Mouse (Mus musculus): Measurements from ENCODE around the gene Eif5a. TPM values are rescaled to one million over a fixed set of nuclear protein-coding genes. Genes with fewer than 3 reads are reported as not detected.

Eif5a gene
- polyA plus RNA-seq, 1 experiment from 2014 or later, result 1,181 TPM

DNA sequence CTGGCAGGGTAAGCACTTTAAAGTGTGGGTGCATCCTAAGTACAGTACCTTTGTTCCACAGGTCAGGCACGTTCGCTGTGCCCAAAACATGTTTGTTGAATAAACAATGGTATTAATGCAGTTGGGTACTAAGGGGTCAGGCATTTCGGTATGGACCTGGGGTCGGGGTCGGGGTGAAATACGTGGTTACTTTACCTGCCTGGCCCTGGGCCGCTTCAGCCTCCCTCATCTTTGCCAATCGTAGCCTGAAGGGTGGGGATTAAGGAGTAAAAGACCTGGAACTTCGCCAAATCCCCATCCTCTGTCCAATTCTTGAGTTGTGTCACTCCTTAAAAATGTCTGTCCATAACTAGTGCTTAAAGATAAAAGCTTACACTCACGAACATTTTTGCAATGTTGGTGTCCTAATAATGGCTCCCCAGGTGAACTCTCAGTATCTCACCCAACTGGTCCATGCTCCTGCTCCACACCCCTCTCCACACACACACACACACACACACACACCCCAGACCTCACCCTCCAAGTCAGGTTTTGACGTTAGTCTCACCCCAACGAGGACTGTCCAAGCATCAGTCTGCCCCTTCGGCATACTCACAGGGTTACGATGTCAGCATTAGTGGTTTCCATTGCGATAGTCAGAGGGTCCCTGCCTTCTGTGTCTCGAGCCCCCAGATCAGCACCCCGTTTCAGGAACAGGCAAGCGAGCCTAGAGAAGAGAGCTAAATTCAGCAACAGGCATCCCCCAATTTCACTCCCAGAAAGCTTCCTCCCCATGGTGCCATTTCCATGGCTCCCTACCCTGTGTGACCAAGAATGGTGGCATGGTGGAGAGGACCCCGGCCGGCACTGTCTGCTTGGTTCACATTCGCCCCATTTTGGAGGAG lies 39.7 kb downstream of the Eif5a start:
- H3K4me2 ChIP-seq (ENCODE audit: low read length), result peak overlapping the region; percentile 72
- peaks cover 16% of the 10 kb centered on the region for H3K4me1 ChIP-seq (replicated peaks; ENCODE audit: control insufficient read depth, insufficient read depth, low read length)
- no peaks in the 10 kb centered on the region for H3K9me3 ChIP-seq (ENCODE audit: control insufficient read depth, low read length)
- ATAC-seq, result no peak
- peaks cover 5% of the 10 kb centered on the region; the same call in 1 of the 2 replicates for H3K27me3 ChIP-seq (replicated peaks; ENCODE audit: control insufficient read depth, insufficient read depth, low read length)
- WGBS, result 56% methylated on average over 21 of the region's 21 CpGs
- H3K4me3 ChIP-seq (replicated peaks; ENCODE audit: low read length), result peak overlapping the region; percentile 44; the same call in 1 of the 2 replicates
- no peaks in the 10 kb centered on the region for H3K36me3 ChIP-seq (ENCODE audit: control insufficient read depth, insufficient read depth)
- no peak overlapping the region for H3K27ac ChIP-seq (ENCODE audit: low read length)
- no peak overlapping the region for H3K9ac ChIP-seq (replicated peaks; ENCODE audit: low read depth, low read length)

DNA sequence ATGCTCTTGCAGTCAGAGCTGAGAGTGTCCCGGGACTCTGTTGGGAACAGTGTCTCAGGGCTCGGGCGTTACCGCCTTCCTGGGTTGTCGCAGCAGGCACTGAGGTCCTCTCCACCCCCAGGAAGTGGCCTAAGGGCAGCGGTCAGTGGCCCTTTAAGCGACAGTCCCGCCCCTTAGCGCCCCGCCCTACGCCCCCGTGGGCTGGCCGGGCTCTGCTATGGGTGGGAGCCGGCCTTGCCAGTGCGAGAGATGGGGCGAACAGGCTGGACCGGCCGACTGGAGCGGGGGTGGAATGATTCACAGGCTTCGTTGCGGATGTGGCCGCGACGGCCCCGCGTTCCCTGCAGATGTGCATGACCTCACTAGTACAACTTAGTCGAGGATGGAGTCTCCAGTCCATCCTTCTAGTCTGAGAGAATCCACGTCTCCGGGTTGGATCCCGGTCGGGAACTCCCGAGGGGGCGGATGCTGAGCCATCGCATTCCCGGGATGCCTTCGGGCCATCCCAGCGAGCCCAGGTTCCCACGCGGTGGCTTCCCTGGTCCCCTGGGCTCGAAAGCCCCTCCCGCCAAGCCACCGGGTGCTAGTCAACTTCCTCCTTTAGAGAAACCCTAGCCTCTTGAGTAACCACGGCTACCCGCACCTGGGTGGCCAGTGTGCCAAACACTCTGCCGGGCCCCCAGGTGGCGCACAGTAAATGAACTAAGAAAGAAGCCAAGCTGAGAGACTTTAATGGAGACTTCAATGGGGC lies 40.7 kb downstream of the Eif5a start, which contains the start of gene Kctd11:
Gene Kctd11, minus strand, starts transcription at position 554 of the 751 bp plus-strand sequence.
- peaks cover 16% of the 10 kb centered on the region for H3K4me1 ChIP-seq (replicated peaks; ENCODE audit: control insufficient read depth, insufficient read depth, low read length)
- ATAC-seq, result peak; percentile 78
- peaks cover 5% of the 10 kb centered on the region; the same call in 1 of the 2 replicates for H3K27me3 ChIP-seq (replicated peaks; ENCODE audit: control insufficient read depth, insufficient read depth, low read length)
- H3K4me3 ChIP-seq (replicated peaks; ENCODE audit: low read length), result peak within 1 kb of the TSS; percentile 44
- peak within 1 kb of the TSS; percentile 59 for H3K9ac ChIP-seq (replicated peaks; ENCODE audit: low read depth, low read length)
- under 1% methylated on average over 46 of the region's 46 CpGs for WGBS
- no peaks in the 10 kb centered on the region for H3K36me3 ChIP-seq (ENCODE audit: control insufficient read depth, insufficient read depth)
- H3K9me3 ChIP-seq (ENCODE audit: control insufficient read depth, low read length), result no peaks in the 10 kb centered on the region
- H3K4me2 ChIP-seq (ENCODE audit: low read length), result peak within 1 kb of the TSS; percentile 72
- 0 out of 2 replicates have a peak within 1 kb of the TSS, but pooled peaks have one; percentile 16 for H3K27ac ChIP-seq (ENCODE audit: low read length)

DNA sequence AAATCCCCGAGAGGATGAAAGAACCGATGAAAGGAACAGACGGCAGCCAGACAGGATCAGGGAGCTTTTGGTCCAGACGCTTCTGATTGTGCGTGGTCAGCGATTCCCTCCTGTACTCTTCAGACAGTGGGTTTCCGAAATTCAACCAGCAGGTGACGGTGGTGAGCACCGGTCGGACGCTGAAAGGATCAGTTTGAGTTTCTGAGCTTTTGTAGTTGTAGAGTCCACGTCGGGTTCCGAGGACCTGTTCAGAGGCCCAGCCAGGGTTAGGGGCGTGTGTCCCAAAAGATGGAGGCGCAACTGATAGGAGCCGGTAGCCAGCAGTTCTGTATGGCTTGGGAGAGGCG lies 41.3 kb downstream of the Eif5a start:
- Histone ChIP-seq H3K27me3 (replicated peaks; ENCODE audit: control insufficient read depth, insufficient read depth, low read length) (peaks cover 5% of the 10 kb centered on the region; the same call in 1 of the 2 replicates), H3K4me1 (replicated peaks; ENCODE audit: control insufficient read depth, insufficient read depth, low read length) (peaks cover 16% of the 10 kb centered on the region), H3K27ac (ENCODE audit: low read length) (no peak overlapping the region), H3K4me2 (ENCODE audit: low read length) (peak overlapping the region; percentile 72), H3K9ac (replicated peaks; ENCODE audit: low read depth, low read length) (peak overlapping the region; percentile 59), H3K9me3 (ENCODE audit: control insufficient read depth, low read length) (no peaks in the 10 kb centered on the region), H3K4me3 (replicated peaks; ENCODE audit: low read length) (peak overlapping the region; percentile 44), H3K36me3 (ENCODE audit: control insufficient read depth, insufficient read depth) (no peaks in the 10 kb centered on the region)
- ATAC-seq, result peak; percentile 45
- WGBS, result 2% methylated on average over 18 of the region's 18 CpGs

DNA sequence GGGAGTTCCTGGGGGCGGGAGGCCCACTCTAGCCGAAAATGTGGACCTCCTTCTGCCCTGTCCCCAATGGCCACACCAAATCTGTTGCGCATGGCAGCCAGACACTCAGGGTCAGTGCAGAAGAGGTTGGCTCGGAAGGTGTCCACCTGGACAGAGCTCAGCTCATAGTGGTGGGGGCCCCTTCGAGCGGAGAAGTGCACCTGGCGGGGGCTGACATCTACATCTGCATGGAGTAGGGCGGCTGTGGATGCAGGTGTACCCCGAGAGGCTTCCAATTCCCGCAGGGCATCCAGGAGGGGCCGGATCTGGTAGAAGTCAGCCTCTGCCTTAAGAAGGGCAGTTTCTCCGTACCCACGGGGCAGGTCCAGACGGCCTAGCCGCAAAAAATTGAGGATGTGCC lies 42.0 kb downstream of the Eif5a start:
- Histone ChIP-seq H3K27me3 (replicated peaks; ENCODE audit: control insufficient read depth, insufficient read depth, low read length) (peaks cover 5% of the 10 kb centered on the region; the same call in 1 of the 2 replicates), H3K4me1 (replicated peaks; ENCODE audit: control insufficient read depth, insufficient read depth, low read length) (peaks cover 16% of the 10 kb centered on the region), H3K36me3 (ENCODE audit: control insufficient read depth, insufficient read depth) (no peaks in the 10 kb centered on the region), H3K27ac (ENCODE audit: low read length) (no peak overlapping the region), H3K4me2 (ENCODE audit: low read length) (no peak overlapping the region), H3K4me3 (replicated peaks; ENCODE audit: low read length) (no peak overlapping the region), H3K9me3 (ENCODE audit: control insufficient read depth, low read length) (no peaks in the 10 kb centered on the region), H3K9ac (replicated peaks; ENCODE audit: low read depth, low read length) (0 out of 2 replicates have a peak overlapping the region, but pooled peaks have one; percentile 8)
- no peak for ATAC-seq
- WGBS, result 51% methylated on average over 15 of the region's 15 CpGs

DNA sequence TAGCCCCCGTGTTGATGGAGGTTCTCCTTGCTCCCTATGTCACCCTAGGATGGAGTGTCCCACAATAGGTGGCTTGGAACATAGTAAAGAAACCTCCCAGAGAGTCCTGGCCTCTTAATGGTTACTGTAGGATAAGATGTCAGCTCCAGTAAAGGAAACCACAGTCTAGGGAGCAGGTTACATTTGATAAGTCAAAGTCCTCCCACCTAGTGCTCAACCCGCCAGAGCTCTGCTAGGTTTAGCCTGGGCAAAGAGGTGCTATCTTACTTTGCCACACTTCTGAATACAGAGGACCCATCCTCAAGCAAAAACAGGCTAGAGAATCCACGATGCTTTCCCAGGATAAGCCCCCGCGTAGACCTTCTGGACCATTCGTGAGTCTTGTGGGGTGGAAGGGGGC lies 42.8 kb downstream of the Eif5a start:
- ATAC-seq, result no peak
- 86% methylated on average over 6 of the region's 6 CpGs for WGBS
- Histone ChIP-seq H3K27me3 (replicated peaks; ENCODE audit: control insufficient read depth, insufficient read depth, low read length) (peaks cover 5% of the 10 kb centered on the region; the same call in 1 of the 2 replicates), H3K9me3 (ENCODE audit: control insufficient read depth, low read length) (no peaks in the 10 kb centered on the region), H3K27ac (ENCODE audit: low read length) (no peak overlapping the region), H3K4me2 (ENCODE audit: low read length) (no peak overlapping the region), H3K36me3 (ENCODE audit: control insufficient read depth, insufficient read depth) (no peaks in the 10 kb centered on the region), H3K4me1 (replicated peaks; ENCODE audit: control insufficient read depth, insufficient read depth, low read length) (peaks cover 16% of the 10 kb centered on the region), H3K9ac (replicated peaks; ENCODE audit: low read depth, low read length) (no peak overlapping the region), H3K4me3 (replicated peaks; ENCODE audit: low read length) (no peak overlapping the region)

DNA sequence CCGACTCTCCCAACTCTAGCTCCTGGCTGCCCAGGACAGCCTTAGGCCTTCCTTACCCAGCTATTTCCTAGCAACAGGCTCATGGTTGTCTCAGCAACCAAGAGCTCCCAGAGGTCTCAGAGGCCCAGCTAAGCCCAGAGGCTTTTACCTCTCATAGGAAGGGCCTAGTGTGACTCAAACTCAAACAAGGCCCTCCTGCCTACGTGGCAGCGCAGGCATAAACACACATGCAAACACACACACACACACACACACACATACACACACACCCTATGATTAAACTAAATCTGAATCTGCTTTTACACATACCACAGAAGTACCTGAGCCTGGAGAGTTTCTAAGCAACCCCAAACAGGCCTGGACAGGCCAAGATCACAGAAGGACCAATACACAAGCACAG lies 43.4 kb downstream of the Eif5a start:
- no peak overlapping the region for H3K9ac ChIP-seq (replicated peaks; ENCODE audit: low read depth, low read length)
- peaks cover 5% of the 10 kb centered on the region; the same call in 1 of the 2 replicates for H3K27me3 ChIP-seq (replicated peaks; ENCODE audit: control insufficient read depth, insufficient read depth, low read length)
- H3K4me2 ChIP-seq (ENCODE audit: low read length), result no peak overlapping the region
- H3K9me3 ChIP-seq (ENCODE audit: control insufficient read depth, low read length), result no peaks in the 10 kb centered on the region
- H3K4me3 ChIP-seq (replicated peaks; ENCODE audit: low read length), result no peak overlapping the region
- ATAC-seq, result no peak
- WGBS, result 83% methylated on average over 3 of the region's 3 CpGs
- H3K27ac ChIP-seq (ENCODE audit: low read length), result no peak overlapping the region
- peaks cover 16% of the 10 kb centered on the region for H3K4me1 ChIP-seq (replicated peaks; ENCODE audit: control insufficient read depth, insufficient read depth, low read length)
- H3K36me3 ChIP-seq (ENCODE audit: control insufficient read depth, insufficient read depth), result no peaks in the 10 kb centered on the region

DNA sequence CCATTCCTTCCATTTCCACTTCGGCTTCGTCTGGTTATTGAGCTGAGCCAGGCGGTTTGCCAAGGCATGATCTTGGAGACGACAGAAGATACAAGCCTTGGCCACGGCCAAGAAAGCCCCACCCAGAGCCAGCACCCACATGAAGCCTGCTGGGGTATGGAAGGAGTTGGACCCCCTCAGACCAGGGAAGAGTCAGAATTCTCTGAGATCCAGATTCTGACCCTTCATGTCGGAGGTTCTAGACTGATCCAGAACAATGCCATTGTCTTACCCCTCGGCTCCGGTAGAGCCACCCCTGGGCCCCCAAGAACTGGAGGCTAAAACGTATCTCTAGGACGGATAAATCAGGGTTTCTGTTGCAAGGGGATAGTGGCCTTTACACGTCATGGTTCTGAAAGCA lies 43.9 kb downstream of the Eif5a start, which contains the start of gene Tmem95:
Gene Tmem95, minus strand, starts transcription at position 141 of the 400 bp plus-strand sequence.
- Histone ChIP-seq H3K36me3 (ENCODE audit: control insufficient read depth, insufficient read depth) (no peaks in the 10 kb centered on the region), H3K4me3 (replicated peaks; ENCODE audit: low read length) (no peak within 1 kb of the TSS), H3K9me3 (ENCODE audit: control insufficient read depth, low read length) (no peaks in the 10 kb centered on the region), H3K4me1 (replicated peaks; ENCODE audit: control insufficient read depth, insufficient read depth, low read length) (peaks cover 16% of the 10 kb centered on the region), H3K27me3 (replicated peaks; ENCODE audit: control insufficient read depth, insufficient read depth, low read length) (peaks cover 5% of the 10 kb centered on the region; the same call in 1 of the 2 replicates), H3K27ac (ENCODE audit: low read length) (no peak within 1 kb of the TSS), H3K9ac (replicated peaks; ENCODE audit: low read depth, low read length) (no peak within 1 kb of the TSS), H3K4me2 (ENCODE audit: low read length) (peak within 1 kb of the TSS; percentile 24)
- ATAC-seq, result no peak
- WGBS, result 83% methylated on average over 11 of the region's 11 CpGs

DNA sequence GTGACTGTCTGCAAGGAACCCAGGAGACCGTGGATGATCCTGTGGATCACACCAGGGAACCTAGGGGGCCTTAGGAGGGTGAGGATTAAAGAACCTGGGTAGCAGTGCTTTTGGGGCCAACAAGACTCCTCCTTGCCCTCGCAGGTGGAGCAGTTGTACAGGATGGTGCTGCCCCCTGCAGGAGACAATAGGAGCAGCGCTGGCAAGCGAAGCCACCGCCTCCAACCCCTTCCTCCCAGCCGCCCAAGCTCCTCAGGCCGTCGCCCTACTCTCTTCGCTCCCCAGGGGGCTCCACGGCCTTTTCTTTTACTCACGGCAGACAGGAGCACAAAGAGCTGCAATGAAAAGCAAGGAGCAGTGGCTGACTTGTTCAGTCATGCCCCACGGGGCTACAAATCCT lies 44.9 kb downstream of the Eif5a start:
- Histone ChIP-seq H3K4me1 (replicated peaks; ENCODE audit: control insufficient read depth, insufficient read depth, low read length) (peaks cover 16% of the 10 kb centered on the region), H3K9ac (replicated peaks; ENCODE audit: low read depth, low read length) (no peak overlapping the region), H3K4me3 (replicated peaks; ENCODE audit: low read length) (no peak overlapping the region), H3K9me3 (ENCODE audit: control insufficient read depth, low read length) (no peaks in the 10 kb centered on the region), H3K27ac (ENCODE audit: low read length) (no peak overlapping the region), H3K4me2 (ENCODE audit: low read length) (peak overlapping the region; percentile 24), H3K36me3 (ENCODE audit: control insufficient read depth, insufficient read depth) (no peaks in the 10 kb centered on the region), H3K27me3 (replicated peaks; ENCODE audit: control insufficient read depth, insufficient read depth, low read length) (peaks cover 3% of the 10 kb centered on the region; the same call in 1 of the 2 replicates)
- WGBS, result 3% methylated on average over 12 of the region's 12 CpGs
- ATAC-seq, result peak; percentile 45; the same call in 1 of the 2 replicates

DNA sequence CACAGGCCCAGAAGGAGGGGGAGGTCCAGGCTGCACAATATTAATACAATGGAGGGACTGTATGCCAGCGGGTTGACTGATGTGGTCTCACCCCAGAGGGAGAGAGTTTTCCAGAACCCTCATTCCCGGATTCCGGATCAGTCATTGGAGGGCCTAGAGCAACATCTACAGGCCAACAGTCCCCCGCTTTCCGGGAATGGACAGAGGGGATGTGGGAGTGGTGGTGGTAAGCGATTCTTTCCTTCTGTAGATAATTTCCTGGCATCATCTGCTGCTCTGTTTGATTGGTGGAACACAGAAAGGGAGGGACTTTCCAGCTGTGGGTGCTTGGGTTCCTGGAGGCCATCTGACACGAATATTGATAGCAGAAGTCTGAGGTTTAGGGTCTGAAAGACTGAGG lies 45.6 kb downstream of the Eif5a start:
- no peak overlapping the region for H3K27ac ChIP-seq (ENCODE audit: low read length)
- H3K4me2 ChIP-seq (ENCODE audit: low read length), result no peak overlapping the region
- no peak overlapping the region for H3K9ac ChIP-seq (replicated peaks; ENCODE audit: low read depth, low read length)
- H3K27me3 ChIP-seq (replicated peaks; ENCODE audit: control insufficient read depth, insufficient read depth, low read length), result peaks cover 2% of the 10 kb centered on the region; the same call in 1 of the 2 replicates
- no peaks in the 10 kb centered on the region for H3K36me3 ChIP-seq (ENCODE audit: control insufficient read depth, insufficient read depth)
- H3K4me1 ChIP-seq (replicated peaks; ENCODE audit: control insufficient read depth, insufficient read depth, low read length), result peaks cover 11% of the 10 kb centered on the region
- H3K4me3 ChIP-seq (replicated peaks; ENCODE audit: low read length), result no peak overlapping the region
- 74% methylated on average over 7 of the region's 7 CpGs for WGBS
- H3K9me3 ChIP-seq (ENCODE audit: control insufficient read depth, low read length), result no peaks in the 10 kb centered on the region
- no peak for ATAC-seq
